Comparison of ENCODE assay signal across 11 mouse cellular contexts in genomic region chr11:52395343-52395742, GRCm38 (mm10). TPM values are rescaled to one million over a fixed set of nuclear protein-coding genes. Genes with fewer than 3 reads are reported as not detected.
A peak's percentile ranks its signal among the peaks of the same experiment; 100 is the strongest.
DNase-seq lines count a peak whose midpoint lies in the region; ATAC-seq and TF ChIP-seq lines count a peak whose summit lies in the region.
"Had no signal": no experiment of that assay in that cellular context is flagged by ENCODE, and none has a peak within 500 bp of the region (broad histone marks: within the 10 kb centered on the region; RNA-seq: fewer than 3 reads in every experiment).

No protein-coding gene starts in this region.

- H3K4me1 ChIP-seq in midbrain, postnatal 0 days (ENCODE audit: insufficient read depth, low read length) = no peaks in the 10 kb centered on the region

- no peak overlapping the region for H3K4me2 ChIP-seq in midbrain, postnatal 0 days (ENCODE audit: low read depth, low read length, poor library complexity, severe bottlenecking)

- no peak for ATAC-seq in midbrain, postnatal 0 days (ENCODE audit: low FRiP score)

- peaks cover 3% of the 10 kb centered on the region; the same call in 1 of the 2 replicates for H3K36me3 ChIP-seq in midbrain, postnatal 0 days (ENCODE audit: insufficient read depth, low read length)

- DNase-seq in embryo, embryonic 10.5 days (ENCODE audit: low spot score) = peak; percentile 12
- no peak for DNase-seq in embryo, embryonic 11 days
- no peak for DNase-seq in left cerebral cortex, adult 2 months (ENCODE audit: extremely low spot score in 1 of 2, low spot score in 2 of 2)
- no peak for DNase-seq in left cerebral cortex, postnatal 25 days (ENCODE audit: low spot score in 2 of 2)
- peak; percentile 23 for DNase-seq in c-Kit-positive CD71-positive TER-119-negative erythroid progenitor cells, embryonic 14.5 days (ENCODE audit: low read depth)
- no peak for DNase-seq in midbrain, postnatal 0 days (ENCODE audit: low spot score)
- DNase-seq in cerebellum, adult 18-20 months = no peak
- no peak for DNase-seq in right cerebral cortex, postnatal 14 days
- DNase-seq: kidney, postnatal 25 days had no signal

- no peak overlapping the region for H3K27ac ChIP-seq in left cerebral cortex, adult 2 months
- H3K27ac ChIP-seq in midbrain, postnatal 0 days (ENCODE audit: low read depth, low read length) = no peak overlapping the region
- H3K27ac ChIP-seq: embryonic facial prominence, embryonic 13.5 days; neural tube, embryonic 12.5 days had no signal

- TF ChIP-seq CTCF in left cerebral cortex, adult 2 months (IDR thresholded peaks at IDR 0.05) = peak; percentile 16
- peak; percentile 31 for TF ChIP-seq CTCF in midbrain, postnatal 0 days (IDR thresholded peaks at IDR 0.05)

- H3K27me3 ChIP-seq in midbrain, postnatal 0 days (ENCODE audit: insufficient read depth, low read length) = no peaks in the 10 kb centered on the region
- H3K27me3 ChIP-seq: embryonic facial prominence, embryonic 13.5 days; neural tube, embryonic 12.5 days had no signal

- H3K9me3 ChIP-seq in midbrain, postnatal 0 days (ENCODE audit: low read length) = no peaks in the 10 kb centered on the region
- H3K9me3 ChIP-seq: embryonic facial prominence, embryonic 13.5 days; neural tube, embryonic 12.5 days had no signal

- WGBS in midbrain, postnatal 0 days = 34% methylated on average over 4 of the region's 4 CpGs

- H3K4me3 ChIP-seq in left cerebral cortex, adult 2 months = no peak overlapping the region
- no peak overlapping the region for H3K4me3 ChIP-seq in midbrain, postnatal 0 days (ENCODE audit: low read depth, low read length)

- intact Hi-C loops in left cerebral cortex, adult 2 months (cut with DNase I) = no loop called here
- intact Hi-C loops in left cerebral cortex, postnatal 25 days (cut with DNase I) = no loop called here

- no peak overlapping the region for H3K9ac ChIP-seq in midbrain, postnatal 0 days (replicated peaks; ENCODE audit: low read length, poor library complexity, severe bottlenecking)
- H3K9ac ChIP-seq: neural tube, embryonic 12.5 days had no signal

RNA-seq across cellular contexts. Expression of gene 9530068E07Rik, which starts 0.9 kb away (rescaled TPM):
- 10 to 100 TPM; 59.2 to 64.2 TPM for total RNA-seq in left cerebral cortex, adult 2 months (2021)
- total RNA-seq in left cerebral cortex, postnatal 25 days (2021) = 10 to 100 TPM; 66.9 to 68.5 TPM
- 125 and 127 TPM in 2 replicates for total RNA-seq in midbrain, postnatal 0 days (2014; rRNA removed)
- polyA plus RNA-seq in midbrain, postnatal 0 days (2015; fragmentation: Nextera tagmentation; extraction: Ambion mirVana) = 133 and 134 TPM in 2 replicates

RNA-seq across cellular contexts. Expression of gene Vdac1, which starts 34.7 kb away (rescaled TPM):
- 100 to 1,000 TPM; 518 to 557 TPM for total RNA-seq in left cerebral cortex, adult 2 months (2021)
- total RNA-seq in left cerebral cortex, postnatal 25 days (2021) = 100 to 1,000 TPM; 544 to 569 TPM
- total RNA-seq in midbrain, postnatal 0 days (2014; rRNA removed) = 337 and 343 TPM in 2 replicates
- polyA plus RNA-seq in midbrain, postnatal 0 days (2015; fragmentation: Nextera tagmentation; extraction: Ambion mirVana) = 412 and 433 TPM in 2 replicates

Comparison
In these comparisons a context has a peak if more than half of its experiments do, and no peak if none do; other contexts are left out.
1. DNase-seq: peak in embryo, embryonic 10.5 days (single experiment) and c-Kit-positive CD71-positive TER-119-negative erythroid progenitor cells, embryonic 14.5 days (single experiment); none in embryo, embryonic 11 days (single experiment), left cerebral cortex, adult 2 months (0 of 2), left cerebral cortex, postnatal 25 days (0 of 2), midbrain, postnatal 0 days (single experiment), cerebellum, adult 18-20 months (0 of 2) and right cerebral cortex, postnatal 14 days (single experiment).